Mouse (Mus musculus) embryo, embryonic 11.5 days (tissue): ENCODE measurements around the gene Ptgdr.
"Not testable (repeated sequence)": the region's sequence is repeated elsewhere in the genome, so short reads cannot be mapped to it uniquely, and the experiment has no call there.

Experiments
- DNase-seq: peaks from one replicate; pipeline ENCODE4 v3.0.0-alpha.2; 2012; ENCODE audit warnings: low read depth, low spot score

Ptgdr gene

DNA sequence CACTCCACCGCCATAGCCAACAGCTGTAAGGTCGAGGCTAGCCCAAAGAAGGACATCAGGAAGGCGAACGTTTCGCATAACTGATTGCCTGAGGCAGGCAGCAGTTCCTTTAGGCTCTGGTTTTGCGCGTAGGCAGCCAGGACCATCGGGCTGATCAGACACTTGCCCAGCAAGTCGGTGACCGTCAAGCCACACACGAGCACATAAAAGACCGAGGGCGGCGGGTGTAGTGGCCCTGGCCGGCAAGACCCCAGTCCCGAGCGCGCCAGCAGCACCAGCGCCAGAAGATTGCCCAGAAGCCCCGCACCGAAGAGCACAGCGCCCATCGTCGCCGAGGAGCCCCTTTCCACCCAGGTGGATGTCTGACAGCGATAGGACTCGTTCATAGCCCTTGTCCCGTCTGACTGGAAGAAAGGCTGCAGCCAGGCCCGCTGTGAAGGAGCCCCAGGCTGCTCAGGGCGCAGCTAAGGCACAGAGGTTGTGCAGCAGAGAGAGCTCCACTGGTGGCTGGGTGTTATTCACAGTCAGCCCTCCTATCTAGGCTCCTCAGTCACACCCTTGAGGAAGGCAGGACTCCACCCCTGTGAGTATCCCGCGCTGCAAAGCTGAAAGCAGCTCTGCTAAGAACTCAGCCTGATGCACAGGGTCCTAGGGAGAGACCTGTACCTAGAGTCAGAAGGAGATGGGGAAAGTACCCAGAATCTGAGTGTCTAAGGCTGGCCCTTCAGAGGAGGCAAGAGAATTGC is at the start of gene Ptgdr:
Ptgdr (minus strand) TSS at position 508 of the 746 bp plus-strand sequence.
- DNase-seq: no peak

DNA sequence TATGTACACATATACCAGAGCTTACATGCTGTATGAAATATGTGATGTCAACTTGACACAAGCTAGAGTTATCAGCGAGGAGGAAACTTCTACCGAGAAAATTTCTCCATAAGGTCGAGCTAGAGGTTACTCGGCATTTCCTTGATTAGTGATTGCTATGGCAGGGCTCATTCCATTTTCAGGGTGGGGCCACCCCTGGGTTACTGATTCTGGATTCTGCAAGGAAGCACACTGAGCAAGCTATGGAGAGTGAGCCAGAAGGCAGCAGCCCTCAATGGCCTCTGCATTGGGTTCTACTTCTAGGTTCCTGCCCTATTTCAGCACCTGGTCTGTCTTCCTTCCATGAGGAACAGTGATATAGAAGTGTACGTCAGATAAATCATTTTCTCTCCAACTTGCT is 48.6 kb upstream of the Ptgdr start:
- DNase-seq: no peak

DNA sequence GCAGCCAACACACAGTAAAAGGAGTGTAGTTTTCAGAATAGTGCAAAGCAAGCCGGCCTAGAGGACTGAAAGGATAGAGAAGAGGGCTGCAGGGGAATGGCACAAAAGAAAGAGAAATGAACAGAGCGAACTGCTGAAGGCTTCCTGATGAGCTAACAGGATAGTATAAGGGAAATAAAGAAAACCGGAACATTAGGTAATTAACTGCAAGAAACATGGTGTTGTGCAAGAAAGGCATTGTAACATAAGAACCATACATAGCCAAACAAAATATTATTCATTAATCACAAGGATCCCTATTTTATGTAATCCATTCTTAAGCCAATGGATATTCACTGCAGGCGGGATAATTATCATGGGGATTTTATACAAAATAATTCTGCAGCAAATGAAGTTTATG is 45.0 kb upstream of the Ptgdr start:
- DNase-seq: no peak

DNA sequence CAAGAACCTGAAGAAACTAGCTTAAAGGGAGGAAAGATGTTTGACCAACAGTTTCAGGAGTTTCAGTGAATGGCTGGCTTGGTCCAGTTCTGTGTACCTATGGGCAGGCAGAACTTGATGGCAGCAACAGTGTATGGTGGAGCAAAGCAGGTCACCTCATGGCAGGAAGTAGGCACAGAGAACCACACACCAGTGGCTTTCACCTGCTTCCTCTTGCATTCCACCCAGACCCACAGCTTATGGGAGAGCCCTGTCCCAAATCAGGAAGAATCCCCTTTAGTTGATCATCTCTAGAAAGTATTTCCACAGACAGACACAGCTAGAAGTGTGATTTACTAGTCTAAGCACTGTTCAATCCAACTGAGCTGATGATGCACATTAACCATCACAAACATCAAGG is 42.6 kb upstream of the Ptgdr start:
- not testable (repeated sequence) for DNase-seq

DNA sequence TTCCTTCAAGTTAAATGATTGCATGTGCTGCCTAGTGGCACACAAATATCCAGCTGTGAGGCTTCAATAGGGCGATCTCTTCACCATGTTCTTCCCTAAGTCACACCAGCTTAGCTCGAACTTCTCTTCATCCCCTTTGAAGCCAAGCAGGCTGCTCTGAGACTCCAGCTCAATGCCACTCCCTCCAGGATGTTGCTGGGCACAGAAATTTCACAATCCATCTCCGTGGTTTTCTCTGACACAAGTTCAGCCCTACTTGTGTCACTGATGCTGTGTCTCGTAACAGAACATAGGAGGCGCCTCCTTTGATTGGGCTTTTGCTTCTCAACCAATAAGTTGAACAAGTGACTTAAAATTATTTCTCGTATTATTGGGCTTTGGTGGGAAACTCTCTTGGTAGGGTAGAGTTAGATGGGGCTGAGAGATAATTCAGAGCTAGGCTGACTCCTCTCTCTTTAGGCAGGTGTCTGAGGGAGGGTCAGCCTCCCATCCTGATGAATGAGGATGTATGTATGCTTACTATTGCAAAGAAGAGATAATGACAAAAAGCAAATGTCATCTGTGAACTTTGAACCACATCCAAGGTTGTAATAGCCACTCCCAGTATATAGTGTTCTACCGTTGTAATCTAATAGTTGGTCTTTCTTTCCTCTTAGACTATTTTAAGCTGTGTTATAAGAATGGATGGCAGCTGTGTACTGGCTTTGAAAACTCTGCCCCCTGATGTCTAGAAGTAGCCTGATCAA is 32.4 kb upstream of the Ptgdr start:
- DNase-seq: no peak

DNA sequence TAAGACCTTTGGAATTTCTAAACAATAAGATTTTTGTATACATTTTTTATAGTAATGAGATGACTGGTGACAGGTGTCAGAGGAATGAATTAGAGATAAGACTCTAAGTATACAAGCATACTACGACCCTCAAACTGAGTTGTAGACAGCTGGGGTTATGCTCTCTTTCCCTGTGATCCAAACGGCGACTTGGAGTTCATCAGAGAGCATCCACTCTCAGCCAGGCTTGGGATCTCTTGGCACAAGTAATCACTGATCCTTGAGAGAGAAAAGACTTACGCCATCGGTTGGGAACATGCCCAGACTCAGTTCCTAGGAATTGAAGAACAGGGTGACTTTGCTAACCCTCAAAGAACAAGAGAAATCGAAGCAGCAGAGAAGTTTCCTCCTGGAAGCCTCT is 10.5 kb upstream of the Ptgdr start:
- no peak for DNase-seq

DNA sequence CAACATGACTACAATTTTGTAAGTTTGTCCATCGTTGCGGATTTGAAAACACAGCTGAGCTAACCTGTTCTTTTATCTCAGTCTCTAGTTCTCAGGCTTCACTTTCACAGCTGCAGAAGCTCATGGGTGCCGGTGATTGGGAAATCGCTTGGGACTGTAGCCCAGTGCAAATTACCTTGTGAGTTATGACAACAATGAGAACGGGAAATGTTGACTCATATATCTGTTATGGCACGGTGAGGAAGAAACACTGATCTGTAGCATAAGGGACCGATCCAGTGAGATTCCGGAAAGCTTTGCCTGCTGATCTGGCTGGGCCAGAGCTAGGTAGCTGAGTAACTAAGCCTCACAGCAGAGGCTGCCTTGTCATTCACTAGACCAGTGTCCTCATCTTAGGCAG is 6.5 kb upstream of the Ptgdr start:
- DNase-seq: no peak

DNA sequence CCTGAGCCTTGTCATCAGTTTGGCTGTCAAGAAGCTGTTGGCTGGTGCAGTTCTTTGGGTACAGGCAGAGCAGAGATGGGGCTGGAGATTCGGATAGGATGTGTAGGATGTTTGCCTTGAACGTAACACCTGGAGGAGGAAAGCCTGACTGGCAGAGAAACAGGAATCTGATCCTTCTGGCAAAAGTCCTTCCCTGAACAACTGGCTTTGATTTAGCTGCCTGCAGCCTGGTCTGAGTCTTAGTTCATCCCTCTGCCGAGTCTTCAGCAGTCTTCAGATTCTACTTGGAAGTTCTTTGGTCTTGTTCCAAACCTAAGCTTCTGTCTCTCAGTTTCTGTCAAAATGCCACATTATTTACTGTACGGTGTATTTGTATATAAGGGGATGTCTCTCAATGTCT is 3.9 kb upstream of the Ptgdr start:
- no peak for DNase-seq

DNA sequence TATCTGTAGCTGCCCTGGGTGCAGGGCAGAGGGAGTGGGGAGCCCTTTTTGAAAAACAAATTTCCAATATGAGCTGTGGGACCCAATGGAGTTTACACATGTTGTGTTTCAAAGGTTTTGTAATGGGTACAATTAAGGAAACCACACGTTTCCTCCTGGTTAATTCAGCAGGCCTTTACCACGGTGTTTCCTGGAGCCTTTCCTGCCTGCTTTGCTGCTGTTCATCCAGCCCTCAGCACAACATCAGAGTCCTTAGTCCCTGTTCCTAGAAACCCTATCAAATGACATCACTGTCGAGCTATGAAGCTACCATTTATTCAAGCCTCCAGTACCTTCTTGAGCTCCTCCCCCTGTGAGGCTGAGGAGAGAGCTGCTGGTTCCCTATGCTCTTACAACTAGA is 2.0 kb upstream of the Ptgdr start:
- no peak for DNase-seq

DNA sequence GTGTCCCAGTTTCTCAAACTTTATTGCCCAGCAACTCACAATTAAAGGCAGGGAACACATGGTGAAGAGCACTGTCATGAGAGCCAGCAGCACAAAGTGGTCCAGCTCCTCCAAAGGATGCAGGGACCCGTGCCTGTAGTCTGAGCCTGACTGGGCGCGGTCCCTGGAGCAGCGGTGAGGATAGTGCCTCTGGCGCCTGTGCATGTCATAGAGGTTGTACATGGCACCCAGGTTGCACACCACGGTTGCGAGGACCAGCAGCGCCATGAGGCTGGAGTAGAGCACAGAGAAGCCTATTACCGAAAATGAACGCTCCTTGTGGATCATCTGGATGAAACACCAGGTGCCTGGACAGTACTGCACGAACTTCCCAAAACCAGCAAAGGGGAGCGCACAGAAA is 803 bp downstream of the Ptgdr start:
- DNase-seq: no peak

DNA sequence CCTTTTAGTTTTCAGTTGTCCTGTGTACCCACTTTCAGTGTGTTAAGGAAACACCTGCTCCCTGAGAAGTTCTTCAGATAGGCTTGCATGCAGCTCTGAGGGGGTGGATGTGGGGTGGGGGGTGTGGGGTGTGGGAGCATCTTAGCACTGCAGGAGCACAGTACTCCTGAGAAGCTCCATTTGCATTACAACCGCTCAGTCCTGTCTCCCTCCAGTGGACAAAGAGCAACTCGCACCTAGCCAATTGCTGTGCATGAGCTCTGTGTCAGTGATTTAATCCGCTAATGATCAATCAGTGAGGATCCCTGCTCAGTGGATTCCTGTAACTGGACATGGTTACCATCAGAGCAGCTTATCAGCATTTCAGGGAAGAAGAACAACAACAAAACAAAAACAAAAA is 8.5 kb downstream of the Ptgdr start:
- DNase-seq: not testable (repeated sequence)

DNA sequence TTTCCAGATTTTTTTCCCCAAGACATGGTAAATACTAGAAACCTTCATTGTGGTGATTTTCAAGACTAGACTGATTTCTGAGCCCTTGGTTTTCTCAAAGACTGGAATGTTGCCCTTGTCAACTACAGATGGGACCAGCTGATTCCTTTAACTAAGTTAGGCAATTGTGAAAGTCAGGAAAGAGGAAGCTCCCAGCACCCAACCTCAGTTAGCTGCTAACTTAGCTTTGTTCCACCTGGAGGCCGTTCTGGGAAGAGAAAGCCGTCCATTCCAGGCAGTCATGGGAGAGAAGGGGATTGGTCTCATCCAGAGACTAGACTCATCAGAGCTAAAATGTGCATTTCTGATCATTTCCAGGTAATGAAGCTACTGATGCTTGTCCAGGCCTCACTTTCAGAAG is 11.4 kb downstream of the Ptgdr start:
- DNase-seq: no peak

DNA sequence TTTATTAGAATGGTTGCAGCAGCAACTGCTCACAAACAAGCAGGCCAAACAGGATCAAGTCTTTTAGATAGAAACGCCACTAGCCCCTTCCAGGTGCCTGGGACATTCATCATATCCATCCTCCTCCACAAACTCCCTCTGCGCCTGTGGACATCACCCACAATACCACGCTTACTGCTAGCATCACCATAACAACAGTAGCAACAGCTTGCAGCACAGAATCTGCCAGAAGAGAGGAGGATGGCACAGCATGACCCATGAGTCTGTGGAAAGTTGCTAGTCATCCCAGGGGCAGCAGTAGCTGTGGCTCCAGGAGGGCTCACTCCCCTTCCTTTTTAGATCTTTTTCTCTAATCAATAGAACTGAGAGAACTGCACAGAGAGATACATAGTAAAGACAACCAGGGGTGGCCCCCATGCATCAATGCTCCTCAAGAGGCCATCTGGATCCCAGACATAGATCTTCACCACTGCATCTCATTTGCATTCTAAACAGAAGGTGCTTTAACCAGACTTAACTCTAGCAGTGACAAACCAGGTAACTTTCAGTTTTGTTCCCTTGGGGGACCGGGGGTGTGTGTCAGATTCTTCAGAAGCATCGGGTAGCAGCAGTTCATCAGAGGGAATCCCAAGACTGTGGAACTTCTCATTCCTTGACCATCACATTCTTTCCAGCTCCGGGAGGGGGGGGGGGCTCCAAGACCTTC is 12.5 kb downstream of the Ptgdr start:
- no peak for DNase-seq

DNA sequence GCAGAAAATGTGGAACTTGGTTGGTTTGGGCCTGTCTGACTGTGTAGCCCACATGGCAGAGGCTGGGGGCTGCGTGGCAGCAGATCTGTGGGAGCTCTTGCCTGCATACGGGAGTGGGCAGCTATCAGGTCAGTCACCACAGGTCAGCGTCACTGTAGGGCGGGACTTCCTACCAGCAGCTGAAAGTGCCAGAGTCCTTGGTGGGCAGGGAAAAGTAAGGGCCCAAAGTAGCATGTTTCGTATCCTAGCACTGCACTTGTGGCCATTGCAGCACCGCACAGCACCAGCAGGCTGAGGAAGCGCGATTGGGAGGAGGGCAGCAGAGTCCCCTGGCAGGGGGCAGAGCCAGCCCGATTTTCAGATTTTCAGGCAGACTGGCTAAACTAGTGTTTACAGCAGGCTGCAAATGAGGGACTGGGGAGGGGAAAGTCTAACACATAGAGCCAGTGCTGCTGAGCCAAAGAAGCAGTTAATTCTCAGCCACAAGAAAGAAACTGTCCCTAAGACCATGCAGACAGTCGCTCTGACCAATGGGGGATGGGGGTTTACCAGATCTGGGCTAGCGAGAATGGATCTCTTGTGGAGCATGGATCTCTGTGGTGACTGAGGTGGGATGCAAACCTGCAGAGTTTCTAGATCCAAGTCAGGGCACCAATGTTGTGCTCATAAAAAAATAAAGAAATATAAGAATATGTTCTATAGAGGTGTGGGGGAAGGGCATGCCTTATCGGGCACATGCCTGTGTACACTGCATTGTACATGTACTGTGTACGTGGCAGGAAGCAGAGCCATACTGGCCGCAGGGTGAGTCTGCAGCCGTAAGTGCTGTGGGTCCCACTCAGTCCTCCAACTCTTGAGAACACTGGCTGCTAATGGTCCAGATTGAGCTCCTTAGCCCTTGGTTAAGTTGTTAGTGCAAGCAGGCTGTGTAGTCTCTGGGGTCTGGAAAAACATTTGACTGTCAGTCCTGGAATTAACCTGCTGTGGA is 15.1 kb downstream of the Ptgdr start:
- DNase-seq: no peak

DNA sequence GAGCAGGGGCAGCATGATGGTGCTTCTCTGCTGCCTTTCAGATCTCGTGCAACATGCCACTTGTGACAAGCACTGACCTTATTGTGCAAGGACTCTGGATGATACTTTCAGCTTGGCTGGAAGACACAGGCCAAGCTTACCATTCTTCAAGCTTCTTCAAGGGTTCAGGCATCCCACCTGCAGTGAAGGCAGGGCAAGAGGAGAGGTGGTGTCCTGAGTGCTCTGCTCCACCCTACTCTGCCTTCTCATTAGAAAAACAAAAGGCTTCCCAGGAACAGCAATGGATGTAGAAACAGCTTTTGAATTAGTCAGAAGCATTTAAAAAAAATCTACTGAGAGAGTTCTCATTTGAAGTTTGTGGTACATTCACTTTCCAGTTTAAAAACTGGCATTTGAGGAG is 20.5 kb downstream of the Ptgdr start:
- DNase-seq: no peak

DNA sequence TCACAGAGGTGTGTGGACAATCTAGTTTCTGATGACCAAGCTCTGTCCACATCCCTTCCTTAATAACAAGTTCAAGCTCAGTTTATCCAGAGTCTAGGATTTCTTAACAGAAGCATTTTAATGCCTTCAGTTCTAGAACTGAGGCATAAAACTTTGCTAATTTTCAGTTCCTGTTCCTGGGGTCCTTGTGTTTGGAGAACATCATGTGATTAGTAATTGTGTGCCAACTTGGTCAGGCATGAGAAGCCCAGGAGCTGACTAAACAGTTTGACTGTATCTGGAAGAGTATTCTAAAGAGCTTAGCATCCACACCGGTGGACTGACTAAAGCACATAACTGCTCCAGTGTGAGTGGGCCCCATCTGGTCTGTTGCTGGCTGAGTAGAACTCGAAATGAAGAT is 24.0 kb downstream of the Ptgdr start:
- DNase-seq: no peak

DNA sequence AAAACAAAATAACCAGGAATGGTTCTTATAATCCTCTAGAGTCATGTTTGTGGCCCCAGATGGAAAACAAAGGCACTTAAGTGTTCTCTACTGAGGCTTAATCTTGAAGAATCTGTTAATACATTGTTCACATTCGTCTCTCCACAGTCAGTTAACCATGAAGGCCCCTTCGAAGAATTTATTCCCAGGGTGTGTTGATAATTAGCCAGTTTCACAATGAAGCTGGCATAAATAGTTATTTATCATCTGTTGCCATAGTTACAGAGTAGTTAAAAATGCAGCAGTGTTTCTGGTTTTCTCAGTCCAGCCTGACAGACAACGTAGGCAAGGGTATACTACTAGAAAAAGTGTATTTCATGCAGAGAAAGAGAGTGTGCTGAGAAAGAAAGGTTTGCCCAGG is 25.0 kb downstream of the Ptgdr start:
- DNase-seq: not testable (repeated sequence)

DNA sequence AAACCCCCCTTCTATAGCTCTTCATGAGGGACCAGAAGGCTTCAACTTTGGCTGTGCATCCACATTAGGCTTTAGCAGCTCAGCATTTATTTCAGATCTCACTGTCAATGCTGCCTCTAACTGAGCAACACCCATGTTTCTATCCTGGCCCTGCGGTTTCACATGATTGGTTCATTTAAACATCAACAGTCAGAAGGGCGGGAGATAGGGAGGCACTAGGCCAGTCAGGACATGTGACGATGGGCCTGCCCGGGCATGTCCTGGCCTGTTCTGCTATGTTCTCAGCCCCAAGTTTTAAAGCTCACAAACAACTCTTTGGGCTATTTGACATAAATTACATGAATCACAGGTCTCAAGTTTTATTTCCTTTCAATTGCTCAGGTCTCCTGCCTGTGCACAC is 26.1 kb downstream of the Ptgdr start:
- DNase-seq: not testable (repeated sequence)

DNA sequence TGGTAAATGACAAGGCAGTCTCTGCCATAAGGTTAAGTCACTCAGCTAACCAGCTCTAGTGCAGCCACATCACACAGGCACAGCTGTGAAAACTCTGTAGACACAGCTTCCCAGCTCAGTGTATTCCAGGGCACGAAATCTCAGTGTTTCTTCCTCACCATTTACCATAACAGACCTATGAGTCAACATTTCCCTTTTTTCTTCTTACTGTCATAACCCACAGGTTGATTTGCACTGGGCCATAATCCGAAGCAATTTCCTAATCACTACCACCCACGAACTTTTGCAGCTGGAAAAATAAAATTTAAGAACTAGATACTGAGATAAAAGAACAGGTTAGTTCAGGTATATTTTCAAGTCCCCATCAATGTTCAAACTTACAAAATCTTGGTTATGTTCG is 31.4 kb downstream of the Ptgdr start:
- DNase-seq: no peak

DNA sequence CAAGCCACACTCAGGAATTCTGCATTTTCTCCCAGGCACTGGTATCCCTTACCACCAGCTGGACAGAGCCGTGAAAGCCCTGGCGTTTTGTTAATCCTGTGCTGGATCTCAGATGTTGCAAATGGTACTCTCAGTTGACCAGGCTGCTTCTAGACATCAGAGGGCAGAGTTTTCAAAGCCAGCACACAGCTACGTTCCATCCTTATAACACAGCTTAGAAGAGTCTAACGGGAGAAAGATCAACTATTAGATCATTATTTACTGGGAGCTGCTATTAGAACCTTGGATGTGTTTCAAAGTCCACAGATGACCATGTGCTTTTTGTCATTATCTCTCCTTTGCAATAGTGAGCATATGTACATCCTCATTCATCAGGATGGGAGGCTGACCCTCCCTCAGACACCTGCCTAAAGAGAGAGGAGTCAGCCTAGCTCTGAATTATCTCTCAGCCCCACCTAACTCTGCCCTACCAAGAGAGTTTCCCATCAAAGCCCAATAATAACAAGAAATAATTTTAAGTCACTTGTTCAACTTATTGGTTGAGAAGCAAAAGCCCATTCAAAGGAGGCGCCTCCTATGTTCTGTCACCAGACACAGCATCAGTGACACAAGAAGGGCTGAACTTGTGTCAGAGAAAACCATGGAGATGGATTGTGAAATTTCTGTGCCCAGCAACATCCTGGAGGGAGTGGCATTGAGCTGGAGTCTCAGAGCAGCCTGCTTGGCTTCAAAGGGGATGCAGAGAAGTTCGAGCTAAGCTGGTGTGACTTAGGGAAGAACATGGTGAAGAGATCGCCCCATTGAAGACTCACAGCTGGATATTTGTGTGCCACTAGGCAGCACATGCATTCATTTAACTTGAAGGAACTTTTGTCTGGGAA is 37.8 kb downstream of the Ptgdr start:
- DNase-seq: no peak
